ENCODE assay signal across 8 mouse cellular contexts in the genomic region with DNA sequence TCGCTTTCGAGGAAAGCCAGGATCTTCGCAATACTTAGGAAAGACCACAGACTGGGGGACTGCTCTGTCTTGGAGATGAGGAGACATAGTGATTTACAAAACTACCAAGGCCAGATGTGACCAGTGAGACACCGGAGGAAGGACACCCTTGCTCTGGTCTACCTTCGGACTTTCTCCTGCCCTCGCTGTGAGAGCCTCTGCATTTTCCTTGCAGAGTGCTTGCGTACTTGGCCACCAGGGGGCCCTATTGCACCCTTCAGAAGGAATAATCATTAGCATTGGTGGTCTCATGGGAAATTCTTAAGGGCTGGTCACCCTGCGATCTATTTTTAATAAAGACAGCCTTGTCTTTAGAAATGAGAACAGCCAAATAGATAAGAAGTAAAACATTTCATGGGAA.
DNase-seq lines count a peak whose midpoint lies in the region; ATAC-seq and TF ChIP-seq lines count a peak whose summit lies in the region.

No protein-coding gene starts in this region.

- no peak for TF ChIP-seq POLR2A in spleen, adult 2 months (IDR thresholded peaks at IDR 0.05; ENCODE audit: low read depth, low read length)

- no peak overlapping the region for H3K4me2 ChIP-seq in forebrain, postnatal 0 days (ENCODE audit: low read depth)
- H3K4me2 ChIP-seq in hindbrain, embryonic 14.5 days (replicated peaks), result no peak overlapping the region
- H3K4me2 ChIP-seq in midbrain, embryonic 13.5 days (replicated peaks), result no peak overlapping the region

- no peaks in the 10 kb centered on the region for H3K9me3 ChIP-seq in forebrain, postnatal 0 days (ENCODE audit: low read length)
- H3K9me3 ChIP-seq in hindbrain, embryonic 14.5 days (ENCODE audit: control insufficient read depth, low read length), result no peaks in the 10 kb centered on the region
- no peaks in the 10 kb centered on the region for H3K9me3 ChIP-seq in midbrain, embryonic 13.5 days

- H3K9ac ChIP-seq in forebrain, postnatal 0 days, result no peak overlapping the region
- H3K9ac ChIP-seq in hindbrain, embryonic 14.5 days, result no peak overlapping the region
- no peak overlapping the region for H3K9ac ChIP-seq in midbrain, embryonic 13.5 days (replicated peaks)

- H3K36me3 ChIP-seq in forebrain, postnatal 0 days (ENCODE audit: insufficient read depth), result no peaks in the 10 kb centered on the region
- H3K36me3 ChIP-seq in hindbrain, embryonic 14.5 days (replicated peaks; ENCODE audit: control insufficient read depth, insufficient read depth), result no peaks in the 10 kb centered on the region
- no peaks in the 10 kb centered on the region for H3K36me3 ChIP-seq in midbrain, embryonic 13.5 days
- no peaks in the 10 kb centered on the region for H3K36me3 ChIP-seq in spleen, adult 2 months (ENCODE audit: control insufficient read depth, insufficient read depth, low read length)

- H3K27ac ChIP-seq in forebrain, postnatal 0 days (ENCODE audit: low read depth, low read length), result no peak overlapping the region
- H3K27ac ChIP-seq in hindbrain, embryonic 14.5 days, result no peak overlapping the region
- no peak overlapping the region for H3K27ac ChIP-seq in midbrain, embryonic 13.5 days
- H3K27ac ChIP-seq in spleen, adult 2 months (ENCODE audit: insufficient read depth, low read length), result no peak overlapping the region

- H3K4me1 ChIP-seq in forebrain, postnatal 0 days (ENCODE audit: insufficient read depth), result peaks cover 6% of the 10 kb centered on the region; the same call in 1 of the 2 replicates
- H3K4me1 ChIP-seq in hindbrain, embryonic 14.5 days (replicated peaks; ENCODE audit: control insufficient read depth, insufficient read depth, low read length), result peaks cover 7% of the 10 kb centered on the region; the same call in 1 of the 2 replicates
- peaks cover 19% of the 10 kb centered on the region for H3K4me1 ChIP-seq in midbrain, embryonic 13.5 days (replicated peaks)
- H3K4me1 ChIP-seq in spleen, adult 2 months (ENCODE audit: control insufficient read depth, insufficient read depth, insufficient read length), result no peaks in the 10 kb centered on the region

- WGBS in forebrain, postnatal 0 days, result 40% methylated on average over 8 of the region's 8 CpGs
- WGBS in hindbrain, embryonic 14.5 days, result 46% methylated on average over 8 of the region's 8 CpGs
- WGBS in midbrain, embryonic 13.5 days, result 50% methylated on average over 8 of the region's 8 CpGs
- WGBS in spleen, adult 2 months, result 51% methylated on average over 8 of the region's 8 CpGs

- DNase-seq in adrenal gland, adult (ENCODE audit: inconsistent age in 2 of 2, low spot score in 1 of 2), result peak; percentile 34 to 79
- DNase-seq in adrenal gland, adult 8-10 months, result no peak
- peak; percentile 55 for DNase-seq in c-Kit-positive CD71-negative TER-119-negative erythroid progenitor cells, embryonic 14.5 days (ENCODE audit: low read depth)
- DNase-seq in forebrain, postnatal 0 days, result peak; percentile 84
- DNase-seq in hindbrain, embryonic 14.5 days (ENCODE audit: low spot score), result peak; percentile 79
- peak; percentile 69 to 75 for DNase-seq in left cerebral cortex, adult 18-20 months (ENCODE audit: low spot score in 2 of 2)
- peak in 1 of 2 experiments; percentile 34 for DNase-seq in spleen, adult 2 months (ENCODE audit: low read depth in 1 of 2, low spot score in 2 of 2)

- peak; percentile 51 for ATAC-seq in forebrain, postnatal 0 days
- ATAC-seq in hindbrain, embryonic 14.5 days (ENCODE audit: low FRiP score), result peak; percentile 57; the same call in 1 of the 2 replicates
- ATAC-seq in midbrain, embryonic 13.5 days, result peak; percentile 61; the same call in 1 of the 2 replicates

- peak; percentile 90 for TF ChIP-seq CTCF in forebrain, postnatal 0 days (IDR thresholded peaks at IDR 0.05; ENCODE audit: low read depth)
- TF ChIP-seq CTCF in spleen, adult 2 months (IDR thresholded peaks at IDR 0.05; ENCODE audit: extremely low read depth, insufficient read depth, insufficient read length, insufficient replicate concordance), result peak; percentile 58; the same call in 1 of the 2 replicates

- H3K27me3 ChIP-seq in forebrain, postnatal 0 days (ENCODE audit: insufficient read depth, low read length), result no peaks in the 10 kb centered on the region
- no peaks in the 10 kb centered on the region for H3K27me3 ChIP-seq in hindbrain, embryonic 14.5 days (ENCODE audit: control insufficient read depth, insufficient read depth, low read length)
- H3K27me3 ChIP-seq in midbrain, embryonic 13.5 days, result no peaks in the 10 kb centered on the region
- no peaks in the 10 kb centered on the region for H3K27me3 ChIP-seq in spleen, adult 2 months (ENCODE audit: control insufficient read depth, insufficient read depth, low read length)

- no peak overlapping the region for H3K4me3 ChIP-seq in forebrain, postnatal 0 days (ENCODE audit: low read depth, low read length)
- no peak overlapping the region for H3K4me3 ChIP-seq in hindbrain, embryonic 14.5 days (replicated peaks; ENCODE audit: low read length)
- no peak overlapping the region for H3K4me3 ChIP-seq in midbrain, embryonic 13.5 days (replicated peaks)
- H3K4me3 ChIP-seq in spleen, adult 2 months (ENCODE audit: extremely low read depth, insufficient read depth, insufficient read length), result no peak overlapping the region
